In the genomic region with DNA sequence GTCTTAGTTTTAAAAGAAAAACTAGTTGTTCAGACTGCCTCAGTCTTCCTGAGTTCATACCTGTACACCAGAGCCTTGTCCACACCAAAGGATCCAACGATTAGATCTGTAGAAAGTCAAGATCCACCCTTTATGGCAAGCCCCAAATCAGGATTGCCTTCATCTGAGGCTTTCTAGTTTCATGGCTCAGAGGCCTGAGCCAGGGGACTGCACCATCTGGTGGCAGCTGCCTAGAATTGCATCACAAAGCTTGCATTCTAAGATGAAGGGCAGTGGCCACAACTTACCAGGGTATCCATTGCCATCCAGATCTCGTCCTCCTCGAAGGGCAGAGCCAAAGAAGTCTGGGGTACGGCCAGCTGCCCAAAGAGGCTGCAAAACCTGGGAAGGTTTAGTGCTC, we compare ENCODE assay signal across 7 mouse cellular contexts. TPM values are rescaled to one million over a fixed set of nuclear protein-coding genes. Genes with fewer than 3 reads are reported as not detected.
DNase-seq lines count a peak whose midpoint lies in the region; ATAC-seq and TF ChIP-seq lines count a peak whose summit lies in the region.

No protein-coding gene starts in this region.

- no peaks in the 10 kb centered on the region for H3K27me3 ChIP-seq in hindbrain, embryonic 12.5 days
- H3K27me3 ChIP-seq in small intestine, adult 2 months (ENCODE audit: control insufficient read depth, insufficient read depth, low read length), result no peaks in the 10 kb centered on the region

- no peak overlapping the region for H3K9ac ChIP-seq in hindbrain, embryonic 12.5 days

- 37% methylated on average over 4 of the region's 4 CpGs for WGBS in hindbrain, embryonic 12.5 days
- 30% methylated on average over 4 of the region's 4 CpGs for WGBS in small intestine, adult 2 months

- peak; percentile 81 for ATAC-seq in common myeloid progenitor, adult 5-6 weeks (replicated peaks; ENCODE audit: low read depth, poor library complexity, severe bottlenecking)
- peak; percentile 24; the same call in 1 of the 2 replicates for ATAC-seq in hindbrain, embryonic 12.5 days (ENCODE audit: low FRiP score)

- H3K36me3 ChIP-seq in hindbrain, embryonic 12.5 days, result peaks cover 22% of the 10 kb centered on the region; the same call in 1 of the 2 replicates
- peaks cover 9% of the 10 kb centered on the region for H3K36me3 ChIP-seq in small intestine, adult 2 months (ENCODE audit: control insufficient read depth, insufficient read depth, low read length)

- no peak overlapping the region for H3K27ac ChIP-seq in left cerebral cortex, adult 2 months
- H3K27ac ChIP-seq in hindbrain, embryonic 12.5 days, result no peak overlapping the region
- H3K27ac ChIP-seq in small intestine, adult 2 months (ENCODE audit: insufficient read depth, low read depth, low read length), result no peak overlapping the region

- no peak for TF ChIP-seq POLR2A in small intestine, adult 2 months (IDR thresholded peaks at IDR 0.05; ENCODE audit: low read depth, low read length)

- intact Hi-C loops in left cerebral cortex, adult 2 months (cut with DNase I), result loop anchor here (1.0 kb wide), 1 partner anchor 35 kb away; no protein-coding TSS in a partner anchor
- intact Hi-C loops in left cerebral cortex, postnatal 36 days (cut with DNase I), result no loop called here

- no peak overlapping the region for H3K4me2 ChIP-seq in hindbrain, embryonic 12.5 days (replicated peaks)

- peak in 1 of 2 experiments; percentile 69 for DNase-seq in left cerebral cortex, adult 2 months (ENCODE audit: extremely low spot score in 1 of 2, low spot score in 2 of 2)
- no peak for DNase-seq in left cerebral cortex, postnatal 36 days (ENCODE audit: low spot score in 2 of 2)
- DNase-seq in MN1 (ENCODE audit: low spot score), result peak; percentile 82
- DNase-seq in lung, postnatal 25 days (ENCODE audit: low spot score), result peak; percentile 48

- no peaks in the 10 kb centered on the region for H3K4me1 ChIP-seq in hindbrain, embryonic 12.5 days
- H3K4me1 ChIP-seq in small intestine, adult 2 months (ENCODE audit: control insufficient read depth, insufficient read depth, insufficient read length, low read length), result no peaks in the 10 kb centered on the region

- no peak overlapping the region for H3K4me3 ChIP-seq in left cerebral cortex, adult 2 months
- no peak overlapping the region for H3K4me3 ChIP-seq in hindbrain, embryonic 12.5 days
- no peak overlapping the region for H3K4me3 ChIP-seq in small intestine, adult 2 months (ENCODE audit: low read depth, low read length)

- peak; percentile 91 for TF ChIP-seq CTCF in left cerebral cortex, adult 2 months (IDR thresholded peaks at IDR 0.05)
- TF ChIP-seq CTCF in small intestine, adult 2 months (IDR thresholded peaks at IDR 0.05; ENCODE audit: extremely low read depth, insufficient read length, insufficient replicate concordance, low read depth, low read length), result peak; percentile 80; the same call in 1 of the 2 replicates

- no peaks in the 10 kb centered on the region for H3K9me3 ChIP-seq in hindbrain, embryonic 12.5 days (replicated peaks)

RNA-seq across cellular contexts. Expression of gene Zfp385a, which starts 13.0 kb away (rescaled TPM):
- total RNA-seq in left cerebral cortex, adult 2 months (2021), result 10 to 100 TPM; 66.1 to 77.5 TPM
- 10 to 100 TPM; 64.4 to 73.5 TPM for total RNA-seq in left cerebral cortex, postnatal 36 days (2021)
- 3.9 and 6.0 TPM in 2 replicates for total RNA-seq in common myeloid progenitor, adult 5-6 weeks (2017)
- polyA plus RNA-seq in hindbrain, embryonic 12.5 days (2016; fragmentation: Nextera tagmentation; extraction: Ambion mirVana), result 20.5 and 23.8 TPM in 2 replicates
- polyA plus RNA-seq in small intestine, adult 2 months (2012; rRNA removed), result 6.1 and 7.5 TPM in 2 replicates

RNA-seq across cellular contexts. Expression of gene Itga5, which starts 13.7 kb away (rescaled TPM):
- 1 to 10 TPM; 2.6 to 3.0 TPM for total RNA-seq in left cerebral cortex, adult 2 months (2021)
- 1 to 10 TPM; 2.8 to 4.3 TPM for total RNA-seq in left cerebral cortex, postnatal 36 days (2021)
- total RNA-seq in common myeloid progenitor, adult 5-6 weeks (2017), result 13.4 and 17.7 TPM in 2 replicates
- polyA plus RNA-seq in hindbrain, embryonic 12.5 days (2016; fragmentation: Nextera tagmentation; extraction: Ambion mirVana), result 26.8 and 27.0 TPM in 2 replicates
- 8.8 and 9.4 TPM in 2 replicates for polyA plus RNA-seq in small intestine, adult 2 months (2012; rRNA removed)

RNA-seq across cellular contexts. Expression of gene Gpr84, which starts 42.4 kb away (rescaled TPM):
- under 1 TPM; 0.40 to 0.66 TPM for total RNA-seq in left cerebral cortex, adult 2 months (2021)
- under 1 TPM; 0.42 to 0.45 TPM for total RNA-seq in left cerebral cortex, postnatal 36 days (2021)
- total RNA-seq in common myeloid progenitor, adult 5-6 weeks (2017), result not detected in 2 replicates
- 0.36 and 0.51 TPM in 2 replicates for polyA plus RNA-seq in hindbrain, embryonic 12.5 days (2016; fragmentation: Nextera tagmentation; extraction: Ambion mirVana)
- 0.06 and 0.11 TPM in 2 replicates for polyA plus RNA-seq in small intestine, adult 2 months (2012; rRNA removed)

Comparison
In these comparisons a context has a peak if more than half of its experiments do, and no peak if none do; other contexts are left out.
1. DNase-seq: peak in MN1 (single experiment) and lung, postnatal 25 days (single experiment); none in left cerebral cortex, postnatal 36 days (0 of 2).